Mouse (Mus musculus) forebrain, postnatal 0 days (tissue): ENCODE measurements around the gene Zfp335. TPM values are rescaled to one million over a fixed set of nuclear protein-coding genes. Genes with fewer than 3 reads are reported as not detected.
"Not testable (repeated sequence)": the region's sequence is repeated elsewhere in the genome, so short reads cannot be mapped to it uniquely, and the experiment has no call there.

Experiments used
- ATAC-seq: fragments of 200-750 bp; cut with Nextera tagmentation; 2 replicates; pipeline ENCODE4 v1.8.0; 2017; ENCODE audit warnings: mild to moderate bottlenecking, moderate library complexity
- DNase-seq: peaks from one replicate; pipeline ENCODE4 v3.0.0-alpha.2; 2015
- H3K27ac ChIP-seq: fragments of 300-500 bp; sonication (generic); 2 replicates; pipeline ENCODE4 v1.5.1; 2014; ENCODE audit warnings: low read depth, mild to moderate bottlenecking, antibody characterized with exemption, low read length, moderate library complexity, mixed read lengths
- H3K27me3 ChIP-seq: fragments of 300-500 bp; sonication (generic); 2 replicates; pipeline ENCODE4 v1.6.1; 2014; ENCODE audit warnings: mild to moderate bottlenecking, low read length, mixed read lengths; ENCODE audit not compliant: insufficient read depth
- H3K36me3 ChIP-seq: fragments of 300-500 bp; sonication (generic); 2 replicates; pipeline ENCODE4 v1.6.1; 2014; ENCODE audit warnings: mild to moderate bottlenecking, moderate library complexity; ENCODE audit not compliant: insufficient read depth
- H3K4me1 ChIP-seq: fragments of 300-500 bp; sonication (generic); 2 replicates; pipeline ENCODE4 v1.6.1; 2014; ENCODE audit warnings: antibody characterized with exemption; ENCODE audit not compliant: insufficient read depth
- H3K4me2 ChIP-seq: fragments of 300-500 bp; sonication (generic); 2 replicates; pipeline ENCODE4 v1.6.1; 2014; ENCODE audit warnings: low read depth, mild to moderate bottlenecking, moderate library complexity
- H3K4me3 ChIP-seq: fragments of 300-500 bp; sonication (generic); 2 replicates; pipeline ENCODE4 v1.5.1; 2014; ENCODE audit warnings: low read depth, low read length, mixed read lengths
- H3K9ac ChIP-seq: fragments of 300-500 bp; sonication (generic); 2 replicates; pipeline ENCODE4 v1.6.1; 2014; ENCODE audit warnings: mild to moderate bottlenecking
- H3K9me3 ChIP-seq: fragments of 300-500 bp; sonication (generic); 2 replicates; pipeline ENCODE4 v1.6.1; 2016; ENCODE audit warnings: low read length
- CTCF ChIP-seq: sonication (generic); IDR thresholded peaks from 2 replicates; pipeline ENCODE4 v1.5.1; 2016; ENCODE audit warnings: antibody characterized with exemption, control low read depth, low read depth
- WGBS: fragments of 180-500 bp; shearing (Covaris S2); extraction: QIAGEN DNeasy Blood & Tissue Kit; methylation state at CpG from one replicate; pipeline ENCODE4 v1.1.7; 2014; 5-methylcytosine and 5-hydroxymethylcytosine counted together
- polyA plus RNA-seq: library from polyadenylated mRNA; unstranded; fragments of >200 nt; fragmentation: Nextera tagmentation; extraction: Ambion mirVana; gene quantifications from 2 replicates; pipeline ENCODE4 v1.2.1, GENCODE M21; 2015
- total RNA-seq: library from RNA; depleted of rRNA; stranded (reverse); fragments of >200 nt; gene quantifications from 2 replicates; pipeline ENCODE4 v1.2.3, GENCODE M21; 2014; rRNA removed

Zfp335 gene
- total and polyA plus RNA-seq, 2 experiments from 2014 or later: 11.2 to 26.0 TPM

DNA sequence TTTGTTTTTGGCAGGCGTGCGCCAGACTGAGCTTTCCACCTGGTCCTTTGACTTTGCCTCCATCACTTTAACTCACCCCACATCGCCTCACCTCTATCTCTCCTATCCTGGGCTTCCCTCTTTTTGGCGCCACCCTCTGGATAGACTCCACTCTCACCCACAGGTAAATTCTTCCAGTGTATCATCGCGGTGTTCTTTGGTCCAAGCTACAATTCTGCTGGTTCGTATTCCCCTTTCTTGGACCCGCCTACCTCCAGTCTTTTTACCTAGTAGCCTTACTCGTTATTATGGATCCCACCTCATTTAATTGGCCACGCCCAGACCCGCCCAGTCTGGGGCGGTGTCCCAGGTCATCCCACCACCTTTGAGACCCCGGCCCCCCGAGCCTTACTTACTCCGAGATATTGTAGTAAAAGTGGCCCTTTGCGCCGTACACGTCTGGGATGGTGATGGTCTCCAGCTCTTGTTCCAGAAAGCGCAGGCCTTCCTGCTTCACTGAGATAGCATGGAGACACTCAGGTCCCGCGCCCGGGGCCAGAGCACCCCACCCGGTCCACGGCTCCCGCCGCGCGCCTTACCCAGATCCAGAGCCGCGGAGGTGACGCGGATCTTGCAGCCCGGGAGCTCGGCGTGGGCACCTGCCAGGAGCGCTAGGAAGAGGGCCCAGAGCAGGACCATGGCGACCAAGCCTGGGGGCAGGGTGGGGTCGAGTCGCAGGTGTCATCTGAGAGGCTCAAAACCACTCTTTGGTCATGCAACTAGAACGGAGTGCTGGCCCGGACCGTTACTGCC, 55.1 kb downstream of the Zfp335 start:
- H3K27ac ChIP-seq: no peak overlapping the region
- DNase-seq: no peak
- no peak for TF ChIP-seq CTCF

DNA sequence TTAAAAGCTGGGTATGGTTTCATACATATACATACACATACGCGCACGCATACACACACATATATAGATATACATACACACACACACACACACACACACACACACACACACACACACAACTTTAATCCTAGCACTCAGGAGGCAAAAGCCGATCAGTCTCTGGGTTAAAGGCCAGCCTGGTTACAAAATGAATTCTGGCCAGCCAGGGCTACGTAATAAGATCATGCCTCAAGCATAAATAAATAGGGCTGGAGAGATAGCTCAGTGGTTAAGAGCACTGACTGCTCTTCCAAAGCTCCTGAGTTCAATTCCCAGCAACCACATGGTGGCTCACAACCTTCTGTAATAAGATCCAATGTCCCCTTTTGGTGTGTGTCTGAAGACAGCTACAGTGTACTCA, 56.0 kb downstream of the Zfp335 start:
- 73% methylated on average over 5 of the region's 5 CpGs for WGBS
- not testable (repeated sequence) for H3K9ac ChIP-seq, H3K4me3 ChIP-seq, H3K27ac ChIP-seq, H3K36me3 ChIP-seq, DNase-seq, ATAC-seq, H3K9me3 ChIP-seq
- Histone ChIP-seq H3K4me1 (0 out of 2 replicates have a peak, but pooled peaks cover 14% of the 10 kb centered on the region), H3K27me3 (peaks cover 21% of the 10 kb centered on the region), H3K4me2 (0 out of 2 replicates have a peak overlapping the region, but pooled peaks have one; percentile 81)

More for the DNA sequence above, 55.1 kb downstream of the Zfp335 start:
- peaks cover 21% of the 10 kb centered on the region for H3K27me3 ChIP-seq
- H3K9me3 ChIP-seq: no peaks in the 10 kb centered on the region
- peak; percentile 24; the same call in 1 of the 2 replicates for ATAC-seq
- 0 out of 2 replicates have a peak, but pooled peaks cover 14% of the 10 kb centered on the region for H3K4me1 ChIP-seq
- 2% methylated on average over 42 of the region's 42 CpGs for WGBS
- H3K4me2 ChIP-seq: peak overlapping the region; percentile 81
- peak overlapping the region; percentile 38 for H3K4me3 ChIP-seq
- H3K9ac ChIP-seq: peak overlapping the region; percentile 40; the same call in 1 of the 2 replicates
- no peaks in the 10 kb centered on the region for H3K36me3 ChIP-seq

DNA sequence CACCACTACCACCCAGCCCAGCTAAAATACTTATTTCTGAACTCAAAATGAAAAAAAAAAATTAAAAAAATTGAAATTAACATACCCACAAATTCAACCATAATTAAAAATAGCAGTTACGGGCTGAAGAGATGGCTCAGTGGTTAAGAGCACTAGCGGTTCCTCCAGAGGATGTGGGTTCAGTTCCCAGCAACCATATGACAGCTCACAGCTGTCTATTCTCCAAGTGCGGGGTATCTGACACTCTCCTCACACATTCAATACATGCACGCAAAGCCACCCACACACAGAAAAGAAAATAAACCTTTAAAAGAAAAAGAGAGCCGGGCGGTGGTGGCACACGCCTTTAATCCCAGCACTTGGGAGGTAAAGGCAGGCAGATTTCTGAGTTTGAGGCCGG, 61.5 kb downstream of the Zfp335 start:
- TF ChIP-seq CTCF: no peak
- H3K27ac ChIP-seq: no peak overlapping the region
- ATAC-seq: no peak

DNA sequence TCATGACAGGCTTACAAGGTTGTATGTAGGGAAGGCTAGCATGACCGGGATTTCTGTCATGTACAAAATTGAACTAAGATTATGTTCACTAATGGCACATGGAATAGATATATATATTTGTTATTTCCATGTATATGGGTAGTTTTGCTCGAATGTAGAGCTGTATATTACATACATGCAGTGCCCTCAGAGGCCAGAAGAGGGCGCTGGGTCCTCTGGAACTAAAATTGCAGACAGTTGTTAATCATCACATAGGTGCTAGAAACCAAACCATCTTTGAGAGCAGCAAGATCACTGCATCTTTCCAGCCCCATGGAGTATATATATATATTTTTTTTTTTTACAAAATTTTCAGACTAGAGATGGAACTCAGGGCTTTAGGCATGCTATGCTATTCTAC, 65.8 kb downstream of the Zfp335 start:
- H3K36me3 ChIP-seq: no peaks in the 10 kb centered on the region
- H3K4me3 ChIP-seq: no peak overlapping the region
- H3K4me1 ChIP-seq: no peaks in the 10 kb centered on the region
- 59% methylated on average over 3 of the region's 3 CpGs for WGBS
- no peak for ATAC-seq
- H3K27me3 ChIP-seq: no peaks in the 10 kb centered on the region
- DNase-seq: no peak
- TF ChIP-seq CTCF: peak; percentile 49; the same call in 1 of the 2 replicates
- H3K9me3 ChIP-seq: no peaks in the 10 kb centered on the region
- H3K27ac ChIP-seq: no peak overlapping the region
- no peak overlapping the region for H3K9ac ChIP-seq
- H3K4me2 ChIP-seq: no peak overlapping the region

More for the DNA sequence above, 61.5 kb downstream of the Zfp335 start:
- no peaks in the 10 kb centered on the region for H3K36me3 ChIP-seq
- H3K4me2 ChIP-seq: no peak overlapping the region
- no peaks in the 10 kb centered on the region for H3K4me1 ChIP-seq
- no peak for DNase-seq
- no peaks in the 10 kb centered on the region for H3K9me3 ChIP-seq
- H3K27me3 ChIP-seq: no peaks in the 10 kb centered on the region; the same call in 1 of the 2 replicates
- WGBS: 85% methylated on average over 8 of the region's 8 CpGs
- H3K9ac ChIP-seq: no peak overlapping the region
- no peak overlapping the region for H3K4me3 ChIP-seq

Other genes starting within 250 kb of the Zfp335 start
- not detected in 2 replicates for gene Wfdc11, start 237.7 kb downstream of the Zfp335 start, total RNA-seq
- gene Wfdc11, start 237.7 kb downstream of the Zfp335 start, polyA plus RNA-seq: not detected in 2 replicates
- not detected in 2 replicates for gene Wfdc13, start 226.7 kb downstream of the Zfp335 start, total RNA-seq
- gene Wfdc13, start 226.7 kb downstream of the Zfp335 start, polyA plus RNA-seq: not detected in 2 replicates
- not detected in 2 replicates for gene Spint4, start 213.3 kb downstream of the Zfp335 start, total RNA-seq
- not detected in 2 replicates for gene Spint4, start 213.3 kb downstream of the Zfp335 start, polyA plus RNA-seq
- not detected in 2 replicates for gene Spint5, start 196.5 kb downstream of the Zfp335 start, total RNA-seq
- gene Spint5, start 196.5 kb downstream of the Zfp335 start, polyA plus RNA-seq: not detected in 2 replicates
- gene Wfdc3, start 165.8 kb downstream of the Zfp335 start, total RNA-seq: 0.54 and 0.81 TPM in 2 replicates
- gene Wfdc3, start 165.8 kb downstream of the Zfp335 start, polyA plus RNA-seq: 0.89 and 1.1 TPM in 2 replicates
- 23.2 and 26.1 TPM in 2 replicates for gene Dnttip1, start 165.8 kb downstream of the Zfp335 start, total RNA-seq
- gene Dnttip1, start 165.8 kb downstream of the Zfp335 start, polyA plus RNA-seq: 52.3 and 60.1 TPM in 2 replicates
- gene Ube2c, start 141.9 kb downstream of the Zfp335 start, total RNA-seq: 24.9 and 29.2 TPM in 2 replicates
- gene Ube2c, start 141.9 kb downstream of the Zfp335 start, polyA plus RNA-seq: 30.9 and 38.4 TPM in 2 replicates
- 0.38 and 2.9 TPM in 2 replicates for gene Tnnc2, start 131.8 kb downstream of the Zfp335 start, total RNA-seq
- 0.50 and 0.63 TPM in 2 replicates for gene Tnnc2, start 131.8 kb downstream of the Zfp335 start, polyA plus RNA-seq
- gene Snx21, start 125.9 kb downstream of the Zfp335 start, total RNA-seq: 72.0 and 77.5 TPM in 2 replicates
- 48.5 and 50.2 TPM in 2 replicates for gene Snx21, start 125.9 kb downstream of the Zfp335 start, polyA plus RNA-seq
- gene Acot8, start 106.9 kb downstream of the Zfp335 start, total RNA-seq: 17.4 and 23.0 TPM in 2 replicates
- gene Acot8, start 106.9 kb downstream of the Zfp335 start, polyA plus RNA-seq: 13.7 and 17.1 TPM in 2 replicates
- gene Zswim3, start 106.7 kb downstream of the Zfp335 start, total RNA-seq: 5.5 and 6.7 TPM in 2 replicates
- gene Zswim3, start 106.7 kb downstream of the Zfp335 start, polyA plus RNA-seq: 2.6 and 5.2 TPM in 2 replicates
- 11.2 and 18.6 TPM in 2 replicates for gene Zswim1, start 89.1 kb downstream of the Zfp335 start, total RNA-seq
- 27.5 and 32.6 TPM in 2 replicates for gene Zswim1, start 89.1 kb downstream of the Zfp335 start, polyA plus RNA-seq
- gene Spata25, start 83.2 kb downstream of the Zfp335 start, total RNA-seq: 0.62 and 1.00 TPM in 2 replicates
- not detected in 2 replicates for gene Spata25, start 83.2 kb downstream of the Zfp335 start, polyA plus RNA-seq
- gene Ctsa, start 78.9 kb downstream of the Zfp335 start, total RNA-seq: 86.2 and 93.8 TPM in 2 replicates
- gene Ctsa, start 78.9 kb downstream of the Zfp335 start, polyA plus RNA-seq: 83.5 and 95.3 TPM in 2 replicates
- 5.0 and 5.4 TPM in 2 replicates for gene Neurl2, start 78.3 kb downstream of the Zfp335 start, total RNA-seq
- gene Neurl2, start 78.3 kb downstream of the Zfp335 start, polyA plus RNA-seq: 4.7 and 6.4 TPM in 2 replicates
- 28.2 and 43.4 TPM in 2 replicates for gene Pltp, start 54.0 kb downstream of the Zfp335 start, total RNA-seq
- gene Pltp, start 54.0 kb downstream of the Zfp335 start, polyA plus RNA-seq: 67.9 and 80.7 TPM in 2 replicates
- gene Pcif1, start 32.5 kb downstream of the Zfp335 start, total RNA-seq: 67.3 and 82.2 TPM in 2 replicates
- 104 and 115 TPM in 2 replicates for gene Pcif1, start 32.5 kb downstream of the Zfp335 start, polyA plus RNA-seq
- 5.3 and 14.2 TPM in 2 replicates for gene Mmp9, start 29.0 kb upstream of the Zfp335 start, total RNA-seq
- gene Mmp9, start 29.0 kb upstream of the Zfp335 start, polyA plus RNA-seq: 5.3 and 8.3 TPM in 2 replicates
- gene Slc12a5, start 49.0 kb upstream of the Zfp335 start, total RNA-seq: 83.2 and 139 TPM in 2 replicates
- gene Slc12a5, start 49.0 kb upstream of the Zfp335 start, polyA plus RNA-seq: 24.5 and 41.6 TPM in 2 replicates
- gene Ncoa5, start 123.1 kb upstream of the Zfp335 start, total RNA-seq: 81.8 and 96.3 TPM in 2 replicates
- 49.2 and 64.4 TPM in 2 replicates for gene Ncoa5, start 123.1 kb upstream of the Zfp335 start, polyA plus RNA-seq
- gene Cd40, start 143.9 kb upstream of the Zfp335 start, total RNA-seq: 5.0 TPM in 2 replicates
- 4.7 and 7.0 TPM in 2 replicates for gene Cd40, start 143.9 kb upstream of the Zfp335 start, polyA plus RNA-seq
- gene 1700025C18Rik, start 179.0 kb upstream of the Zfp335 start, total RNA-seq: not detected in 2 replicates
- not detected in 2 replicates for gene 1700025C18Rik, start 179.0 kb upstream of the Zfp335 start, polyA plus RNA-seq